Mouse (Mus musculus) hindbrain, embryonic 12.5 days (tissue): ENCODE measurements around the gene Ptms. TPM values are rescaled to one million over a fixed set of nuclear protein-coding genes. Genes with fewer than 3 reads are reported as not detected.
A peak's percentile ranks its signal among the peaks of the same experiment; 100 is the strongest.

ENCODE experiments used
- ATAC-seq: fragments of 200-750 bp; cut with Nextera tagmentation; 2 replicates; pipeline ENCODE4 v1.8.0; 2017; ENCODE audit warnings: moderate TSS enrichment; ENCODE audit not compliant: low FRiP score
- H3K27ac ChIP-seq: fragments of 300-500 bp; sonication (generic); 2 replicates; pipeline ENCODE4 v1.5.1; 2016; ENCODE audit warnings: mild to moderate bottlenecking
- H3K27me3 ChIP-seq: fragments of 300-500 bp; sonication (generic); 2 replicates; pipeline ENCODE4 v1.6.1; 2016; ENCODE audit warnings: mild to moderate bottlenecking
- H3K36me3 ChIP-seq: fragments of 300-500 bp; sonication (generic); 2 replicates; pipeline ENCODE4 v1.6.1; 2016; ENCODE audit warnings: mild to moderate bottlenecking
- H3K4me1 ChIP-seq: fragments of 300-500 bp; sonication (generic); 2 replicates; pipeline ENCODE4 v1.6.1; 2016
- H3K4me2 ChIP-seq: fragments of 300-500 bp; sonication (generic); replicated peaks from 2 replicates; pipeline ENCODE4 v1.6.1; 2016; ENCODE audit warnings: mild to moderate bottlenecking
- H3K4me3 ChIP-seq: fragments of 300-500 bp; sonication (generic); 2 replicates; pipeline ENCODE4 v1.5.1; 2016; ENCODE audit warnings: mild to moderate bottlenecking
- H3K9ac ChIP-seq: fragments of 300-500 bp; sonication (generic); 2 replicates; pipeline ENCODE4 v1.6.1; 2016; ENCODE audit warnings: mild to moderate bottlenecking, moderate library complexity
- H3K9me3 ChIP-seq: fragments of 300-500 bp; sonication (generic); replicated peaks from 2 replicates; pipeline ENCODE4 v1.6.1; 2016; ENCODE audit warnings: mild to moderate bottlenecking
- WGBS: fragments of 180-500 bp; shearing (Covaris S2); methylation state at CpG from one replicate; pipeline ENCODE4 v1.1.7; 2016; 5-methylcytosine and 5-hydroxymethylcytosine counted together
- polyA plus RNA-seq: library from polyadenylated mRNA; unstranded; fragments of >200 nt; fragmentation: Nextera tagmentation; extraction: Ambion mirVana; gene quantifications from 2 replicates; pipeline ENCODE4 v1.2.1, GENCODE M21; 2016

Ptms gene
- polyA plus RNA-seq, 1 experiment from 2014 or later, result 707 TPM

GRCm38 (mm10) chr6:124866560-124866959 lies 53.3 kb downstream of the Ptms start:
- WGBS, result 47% methylated on average over 6 of the region's 7 CpGs
- Histone ChIP-seq H3K9ac (0 out of 2 replicates have a peak overlapping the region, but pooled peaks have one; percentile 11), H3K4me1 (peaks cover 47% of the 10 kb centered on the region), H3K27me3 (no peaks in the 10 kb centered on the region), H3K9me3 (no peaks in the 10 kb centered on the region), H3K27ac (0 out of 2 replicates have a peak overlapping the region, but pooled peaks have one; percentile 44), H3K4me2 (no peak overlapping the region), H3K36me3 (no peaks in the 10 kb centered on the region), H3K4me3 (no peak overlapping the region)
- no peak for ATAC-seq

GRCm38 (mm10) chr6:124865766-124866362 lies 54.0 kb downstream of the Ptms start:
- no peak for ATAC-seq
- WGBS, result 58% methylated on average over 18 of the region's 18 CpGs

More at GRCm38 (mm10) chr6:124865766-124866362, 54.0 kb downstream of the Ptms start:
- H3K36me3 ChIP-seq, result no peaks in the 10 kb centered on the region
- H3K27ac ChIP-seq, result peak overlapping the region; percentile 44
- H3K9me3 ChIP-seq, result no peaks in the 10 kb centered on the region
- no peak overlapping the region for H3K9ac ChIP-seq
- no peak overlapping the region for H3K4me2 ChIP-seq
- H3K4me1 ChIP-seq, result peaks cover 53% of the 10 kb centered on the region
- H3K4me3 ChIP-seq, result no peak overlapping the region
- no peaks in the 10 kb centered on the region for H3K27me3 ChIP-seq

Other genes with a start within 250 kb of the Ptms start
- 131 and 138 TPM in 2 replicates for gene Emg1, start 207.9 kb downstream of the Ptms start, polyA plus RNA-seq
- gene Phb2, start 207.8 kb downstream of the Ptms start, polyA plus RNA-seq, result 291 and 292 TPM in 2 replicates
- 5.6 TPM in 2 replicates for gene Ptpn6, start 181.4 kb downstream of the Ptms start, polyA plus RNA-seq
- 519 and 565 TPM in 2 replicates for gene Grcc10, start 178.7 kb downstream of the Ptms start, polyA plus RNA-seq
- gene Gm45234, start 164.1 kb downstream of the Ptms start, polyA plus RNA-seq, result not detected in 2 replicates
- 20.3 and 20.6 TPM in 2 replicates for gene Atn1, start 163.6 kb downstream of the Ptms start, polyA plus RNA-seq
- gene Eno2, start 150.4 kb downstream of the Ptms start, polyA plus RNA-seq, result 18.7 and 19.6 TPM in 2 replicates
- 3.9 and 5.2 TPM in 2 replicates for gene Lrrc23, start 140.4 kb downstream of the Ptms start, polyA plus RNA-seq
- 8.7 and 9.2 TPM in 2 replicates for gene Spsb2, start 111.4 kb downstream of the Ptms start, polyA plus RNA-seq
- gene Tpi1, start 105.8 kb downstream of the Ptms start, polyA plus RNA-seq, result 481 and 483 TPM in 2 replicates
- 200 and 202 TPM in 2 replicates for gene Usp5, start 90.6 kb downstream of the Ptms start, polyA plus RNA-seq
- gene Cdca3, start 90.6 kb downstream of the Ptms start, polyA plus RNA-seq, result 111 and 120 TPM in 2 replicates
- 0.52 and 0.92 TPM in 2 replicates for gene Gnb3, start 79.8 kb downstream of the Ptms start, polyA plus RNA-seq
- gene P3h3, start 62.4 kb downstream of the Ptms start, polyA plus RNA-seq, result 34.5 and 39.6 TPM in 2 replicates
- 11.3 and 12.7 TPM in 2 replicates for gene Gpr162, start 56.1 kb downstream of the Ptms start, polyA plus RNA-seq
- gene Cd4, start 31.9 kb downstream of the Ptms start, polyA plus RNA-seq, result 0.06 TPM in 1 of 2 replicates, not detected in the other
- gene Lag3, start 8.4 kb downstream of the Ptms start, polyA plus RNA-seq, result 1.9 and 2.1 TPM in 2 replicates
- gene Mlf2, start 11.3 kb upstream of the Ptms start, polyA plus RNA-seq, result 462 and 488 TPM in 2 replicates
- 99.5 and 101 TPM in 2 replicates for gene Cops7a, start 45.4 kb upstream of the Ptms start, polyA plus RNA-seq
- gene Pianp, start 76.6 kb upstream of the Ptms start, polyA plus RNA-seq, result 8.6 and 8.9 TPM in 2 replicates
- 21.6 and 22.3 TPM in 2 replicates for gene Zfp384, start 89.0 kb upstream of the Ptms start, polyA plus RNA-seq
- 151 and 159 TPM in 2 replicates for gene Ing4, start 119.7 kb upstream of the Ptms start, polyA plus RNA-seq
- gene Acrbp, start 129.6 kb upstream of the Ptms start, polyA plus RNA-seq, result 16.0 and 18.3 TPM in 2 replicates
- 0.33 and 0.40 TPM in 2 replicates for gene Lpar5, start 147.8 kb upstream of the Ptms start, polyA plus RNA-seq
- gene Chd4, start 175.9 kb upstream of the Ptms start, polyA plus RNA-seq, result 131 and 133 TPM in 2 replicates
- 48.1 and 54.2 TPM in 2 replicates for gene Nop2, start 211.8 kb upstream of the Ptms start, polyA plus RNA-seq
- gene Iffo1, start 225.1 kb upstream of the Ptms start, polyA plus RNA-seq, result 19.2 and 21.3 TPM in 2 replicates
- 1,498 and 1,567 TPM in 2 replicates for gene Gapdh, start 246.4 kb upstream of the Ptms start, polyA plus RNA-seq